In genomic region chr16:28105085-28105484, GRCm38 (mm10) we compare ENCODE assay signal across 14 mouse cellular contexts.
DNase-seq lines count a peak whose midpoint lies in the region; ATAC-seq and TF ChIP-seq lines count a peak whose summit lies in the region.
"Had no signal": no experiment of that assay in that cellular context is flagged by ENCODE, and none has a peak within 500 bp of the region (broad histone marks: within the 10 kb centered on the region; RNA-seq: fewer than 3 reads in every experiment).

No protein-coding gene starts in this region.

- H3K27me3 ChIP-seq in forebrain, embryonic 15.5 days, result no peaks in the 10 kb centered on the region
- H3K27me3 ChIP-seq in forebrain, embryonic 16.5 days (replicated peaks; ENCODE audit: control insufficient read depth, insufficient read depth, low read length), result no peaks in the 10 kb centered on the region
- H3K27me3 ChIP-seq in neural tube, embryonic 15.5 days (replicated peaks), result no peaks in the 10 kb centered on the region
- no peaks in the 10 kb centered on the region for H3K27me3 ChIP-seq in midbrain, embryonic 13.5 days
- H3K27me3 ChIP-seq in kidney, adult 2 months (replicated peaks; ENCODE audit: control insufficient read depth, insufficient read depth, low read length), result no peaks in the 10 kb centered on the region
- H3K27me3 ChIP-seq: embryonic facial prominence, embryonic 13.5 days; limb, embryonic 13.5 days had no signal

- H3K4me2 ChIP-seq in forebrain, embryonic 15.5 days (replicated peaks), result no peak overlapping the region
- no peak overlapping the region for H3K4me2 ChIP-seq in forebrain, embryonic 16.5 days (ENCODE audit: low read length)
- no peak overlapping the region for H3K4me2 ChIP-seq in neural tube, embryonic 15.5 days
- H3K4me2 ChIP-seq in midbrain, embryonic 13.5 days (replicated peaks), result no peak overlapping the region
- H3K4me2 ChIP-seq: embryonic facial prominence, embryonic 13.5 days; limb, embryonic 13.5 days had no signal

- peak; percentile 36 for ATAC-seq in forebrain, embryonic 15.5 days (replicated peaks)
- ATAC-seq in forebrain, embryonic 16.5 days, result no peak
- ATAC-seq in neural tube, embryonic 15.5 days (ENCODE audit: low FRiP score), result no peak
- ATAC-seq in midbrain, embryonic 13.5 days, result peak; percentile 56
- ATAC-seq in inflammation-experienced regulatory T-cells, adult 6 months, result no peak

- no peak overlapping the region for H3K4me3 ChIP-seq in forebrain, embryonic 15.5 days
- no peak overlapping the region for H3K4me3 ChIP-seq in forebrain, embryonic 16.5 days (replicated peaks; ENCODE audit: low read length)
- H3K4me3 ChIP-seq in neural tube, embryonic 15.5 days (replicated peaks), result no peak overlapping the region
- H3K4me3 ChIP-seq in midbrain, embryonic 13.5 days (replicated peaks), result no peak overlapping the region
- H3K4me3 ChIP-seq in kidney, adult 2 months (ENCODE audit: insufficient read depth, low read depth, low read length), result no peak overlapping the region
- H3K4me3 ChIP-seq: embryonic facial prominence, embryonic 13.5 days; gastrocnemius, adult 2 months; limb, embryonic 13.5 days had no signal

- no peak overlapping the region for H3K9ac ChIP-seq in forebrain, embryonic 15.5 days (replicated peaks)
- no peak overlapping the region for H3K9ac ChIP-seq in forebrain, embryonic 16.5 days (replicated peaks; ENCODE audit: low read depth, low read length)
- no peak overlapping the region for H3K9ac ChIP-seq in neural tube, embryonic 15.5 days (replicated peaks)
- no peak overlapping the region; the same call in 1 of the 2 replicates for H3K9ac ChIP-seq in midbrain, embryonic 13.5 days (replicated peaks)
- H3K9ac ChIP-seq: embryonic facial prominence, embryonic 13.5 days; limb, embryonic 13.5 days had no signal

- peak overlapping the region; percentile 50 for H3K27ac ChIP-seq in forebrain, embryonic 15.5 days (replicated peaks)
- H3K27ac ChIP-seq in forebrain, embryonic 16.5 days (ENCODE audit: low read length), result no peak overlapping the region; the same call in 1 of the 2 replicates
- H3K27ac ChIP-seq in neural tube, embryonic 15.5 days (replicated peaks), result no peak overlapping the region
- peak overlapping the region; percentile 62 for H3K27ac ChIP-seq in midbrain, embryonic 13.5 days
- no peak overlapping the region for H3K27ac ChIP-seq in kidney, adult 2 months (ENCODE audit: insufficient read depth, low read depth, low read length)
- H3K27ac ChIP-seq: embryonic facial prominence, embryonic 13.5 days; gastrocnemius, adult 2 months; limb, embryonic 13.5 days had no signal

- DNase-seq in neural tube, embryonic 10.5 days (ENCODE audit: extremely low spot score, low spot score), result peak; percentile 24
- DNase-seq in kidney, adult 2 months, result no peak
- DNase-seq: B cell, adult 2 months; cerebellum, adult 11 months; gastrocnemius, adult 2 months; heart, adult 18-20 months; thymus, postnatal 25 days had no signal

- WGBS in forebrain, embryonic 15.5 days, result 78% methylated on average over 7 of the region's 7 CpGs
- 79% methylated on average over 7 of the region's 7 CpGs for WGBS in forebrain, embryonic 16.5 days
- 60% methylated on average over 7 of the region's 7 CpGs for WGBS in neural tube, embryonic 15.5 days
- WGBS in midbrain, embryonic 13.5 days, result 56% methylated on average over 7 of the region's 7 CpGs
- WGBS in kidney, adult 2 months, result 63% methylated on average over 7 of the region's 7 CpGs

- TF ChIP-seq CTCF in kidney, adult 2 months (conservative IDR thresholded peaks at IDR 0.05; ENCODE audit: insufficient read depth, insufficient read length, low read depth, low read length), result no peak

- H3K9me3 ChIP-seq in forebrain, embryonic 15.5 days, result no peaks in the 10 kb centered on the region
- no peaks in the 10 kb centered on the region for H3K9me3 ChIP-seq in forebrain, embryonic 16.5 days (ENCODE audit: control insufficient read depth, low read length)
- no peaks in the 10 kb centered on the region for H3K9me3 ChIP-seq in neural tube, embryonic 15.5 days (replicated peaks)
- H3K9me3 ChIP-seq in midbrain, embryonic 13.5 days, result no peaks in the 10 kb centered on the region
- H3K9me3 ChIP-seq: embryonic facial prominence, embryonic 13.5 days; limb, embryonic 13.5 days had no signal

- no peak for TF ChIP-seq POLR2A in kidney, adult 2 months (IDR thresholded peaks at IDR 0.05; ENCODE audit: low read depth, low read length)

- no peaks in the 10 kb centered on the region for H3K36me3 ChIP-seq in forebrain, embryonic 15.5 days
- H3K36me3 ChIP-seq in forebrain, embryonic 16.5 days (ENCODE audit: control insufficient read depth, insufficient read depth), result no peaks in the 10 kb centered on the region
- H3K36me3 ChIP-seq in neural tube, embryonic 15.5 days, result no peaks in the 10 kb centered on the region
- H3K36me3 ChIP-seq in midbrain, embryonic 13.5 days, result no peaks in the 10 kb centered on the region
- H3K36me3 ChIP-seq in kidney, adult 2 months (ENCODE audit: control insufficient read depth, insufficient read depth, low read length), result no peaks in the 10 kb centered on the region
- H3K36me3 ChIP-seq: embryonic facial prominence, embryonic 13.5 days; limb, embryonic 13.5 days had no signal

- H3K4me1 ChIP-seq in forebrain, embryonic 15.5 days, result peaks cover 25% of the 10 kb centered on the region
- peaks cover 18% of the 10 kb centered on the region for H3K4me1 ChIP-seq in forebrain, embryonic 16.5 days (replicated peaks; ENCODE audit: control insufficient read depth, insufficient read depth, low read length)
- H3K4me1 ChIP-seq in neural tube, embryonic 15.5 days, result peaks cover 6% of the 10 kb centered on the region; the same call in 1 of the 2 replicates
- peaks cover 25% of the 10 kb centered on the region for H3K4me1 ChIP-seq in midbrain, embryonic 13.5 days (replicated peaks)
- H3K4me1 ChIP-seq in kidney, adult 2 months (ENCODE audit: control insufficient read depth, insufficient read depth, low read length), result no peaks in the 10 kb centered on the region
- H3K4me1 ChIP-seq: embryonic facial prominence, embryonic 13.5 days had no signal

Comparison
In these comparisons a context has a peak if more than half of its experiments do, and no peak if none do; other contexts are left out.
1. ATAC-seq: peak in forebrain, embryonic 15.5 days (single experiment) and midbrain, embryonic 13.5 days (single experiment); none in forebrain, embryonic 16.5 days (single experiment), neural tube, embryonic 15.5 days (single experiment) and inflammation-experienced regulatory T-cells, adult 6 months (single experiment).
2. H3K27ac ChIP-seq: peak in forebrain, embryonic 15.5 days (single experiment) and midbrain, embryonic 13.5 days (single experiment); none in forebrain, embryonic 16.5 days (single experiment), neural tube, embryonic 15.5 days (single experiment) and kidney, adult 2 months (single experiment).